Mouse (Mus musculus) mouse trophoblast stem cell (cell line): ENCODE data around the gene Ptgfr.

Source experiments
- in situ Hi-C, 2 experiments: fragments of 300-500 bp; cut with MseI, MboI; formaldehyde crosslinking; loops; 2 replicates in 1 of 2; 3 replicates in 1 of 2; pipeline ENCODE4 v1.15.1; 2025

The Ptgfr gene

GRCm38 (mm10) chr3:151748514-151748913 lies 88.9 kb downstream of the Ptgfr start:
- in situ Hi-C loops, result no loop called here
